Mouse (Mus musculus) left cerebral cortex, adult 6 months (tissue): ENCODE results near the gene Olfr765. TPM values are rescaled to one million over a fixed set of nuclear protein-coding genes. Genes with fewer than 3 reads are reported as not detected.

Source experiments
- long read RNA-seq, 2 experiments: library from polyadenylated mRNA; unstranded; transcript quantifications; one replicate each; pipeline ENCODE4 v2.0.0; 2019 to 2020
- polyA plus RNA-seq: library from polyadenylated mRNA; unstranded; fragments of <200 nt; fragmentation: Nextera tagmentation; gene quantifications from 2 replicates; pipeline ENCODE4 v1.2.3, GENCODE M21; 2021

Gene Olfr765
- polyA plus RNA-seq, result not detected in 2 replicates
- long read RNA-seq, experiment 1, result 0 reads
- long read RNA-seq, experiment 2, result 0 reads

DNA sequence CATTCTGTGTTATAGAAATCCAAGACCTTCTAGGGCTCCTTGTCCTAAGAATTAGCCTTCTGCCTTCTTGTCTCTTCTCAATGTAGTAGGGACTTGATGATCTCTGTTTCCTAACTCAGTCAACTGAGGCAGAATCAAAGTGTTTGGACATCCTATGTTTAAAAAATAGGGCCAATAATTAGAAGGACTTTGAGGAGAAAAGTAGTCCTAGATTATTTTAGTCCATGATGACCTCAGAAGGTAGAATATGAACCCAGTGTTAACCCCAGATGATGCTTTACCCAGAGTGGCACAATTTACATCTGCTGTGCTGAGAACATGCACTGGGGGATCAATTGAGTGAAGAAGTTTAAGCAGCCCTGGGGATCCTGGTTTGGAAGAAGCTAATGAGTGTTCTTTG is at the start of gene Olfr765:
Gene Olfr765, minus strand, starts transcription at position 101 of the 400 bp plus-strand sequence.

DNA sequence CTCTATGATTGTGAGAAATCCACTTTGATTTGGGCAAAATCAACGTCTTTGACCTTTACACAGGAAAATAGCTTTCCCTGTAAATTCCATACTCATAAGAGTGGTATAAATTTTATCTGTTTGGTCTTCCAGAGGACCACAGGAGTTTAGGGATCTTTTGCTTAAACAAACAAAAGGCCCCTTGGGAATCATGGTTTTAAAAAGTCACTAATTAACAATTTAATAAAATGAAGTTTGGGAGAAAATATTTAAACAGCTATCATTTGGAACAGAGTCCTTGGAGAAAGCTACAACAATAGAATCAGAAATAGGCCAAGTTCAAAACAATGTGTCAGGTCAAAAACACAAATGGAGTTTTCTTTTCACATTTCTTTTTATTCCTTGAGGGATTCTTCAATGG is 49.5 kb upstream of the Olfr765 start, which contains the start of gene Olfr768:
Gene Olfr768, minus strand, starts transcription at position 101 of the 400 bp plus-strand sequence.

DNA sequence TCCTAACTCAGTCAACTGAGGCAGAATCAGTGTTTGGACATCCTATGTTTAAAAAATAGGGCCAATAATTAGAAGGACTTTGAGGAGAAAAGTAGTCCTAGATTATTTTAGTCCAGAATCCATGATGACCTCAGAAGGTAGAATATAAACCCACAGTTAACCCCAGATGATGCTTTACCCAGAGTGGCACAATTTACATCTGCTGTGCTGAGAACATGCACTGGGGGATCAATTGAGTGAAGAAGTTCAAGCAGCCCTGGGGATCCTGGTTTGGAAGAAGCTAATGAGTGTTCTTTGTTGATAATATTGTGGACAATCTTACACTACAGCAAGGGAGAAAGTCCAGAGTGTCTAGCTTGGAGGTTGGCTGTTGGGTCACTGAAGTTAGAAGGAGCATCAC is 33.0 kb upstream of the Olfr765 start, which contains the start of gene Olfr767:
Gene Olfr767, minus strand, starts transcription at position 101 of the 400 bp plus-strand sequence.

DNA sequence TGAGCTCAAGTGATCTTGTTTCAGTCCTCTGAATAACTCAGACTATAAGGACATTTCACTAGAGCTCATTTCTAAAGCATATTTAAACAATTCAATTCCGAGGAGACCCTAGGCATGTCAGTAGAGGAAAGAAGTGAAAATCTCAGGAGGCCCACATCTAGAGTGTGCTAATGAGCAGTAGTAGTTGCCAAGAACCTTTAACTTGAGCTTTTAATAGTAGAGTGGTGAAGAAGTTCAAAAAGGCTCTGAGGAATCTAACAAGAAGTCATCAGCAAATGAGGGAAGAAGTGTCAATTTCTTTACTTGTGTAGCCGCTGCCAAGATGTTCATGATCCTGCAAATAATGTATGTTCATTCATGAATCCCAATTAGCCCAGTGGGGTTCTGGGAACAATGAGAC is 19.1 kb upstream of the Olfr765 start, which contains the start of gene Olfr766-ps1:
Gene Olfr766-ps1, minus strand, starts transcription at position 101 of the 400 bp plus-strand sequence.

DNA sequence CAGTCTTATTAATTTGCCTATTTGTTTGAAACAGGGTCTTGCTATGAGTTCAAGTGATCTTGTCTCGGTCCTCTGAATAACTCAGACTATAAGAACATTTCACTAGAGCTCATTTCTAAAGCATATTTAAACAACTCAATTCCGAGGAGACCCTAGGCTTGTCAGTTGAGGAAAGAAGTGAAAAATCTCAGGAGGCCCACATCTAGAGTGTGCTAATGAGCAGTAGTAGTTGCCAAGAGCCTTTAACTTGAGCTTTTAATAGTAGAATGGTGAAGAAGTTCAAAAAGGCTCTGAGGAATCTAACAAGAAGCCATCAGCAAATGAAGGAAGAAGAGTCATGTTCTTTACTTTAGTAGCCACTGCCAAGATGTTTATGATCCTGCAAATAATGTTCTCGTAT is 10.0 kb downstream of the Olfr765 start, which contains the start of gene Olfr764-ps1:
Gene Olfr764-ps1, minus strand, starts transcription at position 101 of the 400 bp plus-strand sequence.

DNA sequence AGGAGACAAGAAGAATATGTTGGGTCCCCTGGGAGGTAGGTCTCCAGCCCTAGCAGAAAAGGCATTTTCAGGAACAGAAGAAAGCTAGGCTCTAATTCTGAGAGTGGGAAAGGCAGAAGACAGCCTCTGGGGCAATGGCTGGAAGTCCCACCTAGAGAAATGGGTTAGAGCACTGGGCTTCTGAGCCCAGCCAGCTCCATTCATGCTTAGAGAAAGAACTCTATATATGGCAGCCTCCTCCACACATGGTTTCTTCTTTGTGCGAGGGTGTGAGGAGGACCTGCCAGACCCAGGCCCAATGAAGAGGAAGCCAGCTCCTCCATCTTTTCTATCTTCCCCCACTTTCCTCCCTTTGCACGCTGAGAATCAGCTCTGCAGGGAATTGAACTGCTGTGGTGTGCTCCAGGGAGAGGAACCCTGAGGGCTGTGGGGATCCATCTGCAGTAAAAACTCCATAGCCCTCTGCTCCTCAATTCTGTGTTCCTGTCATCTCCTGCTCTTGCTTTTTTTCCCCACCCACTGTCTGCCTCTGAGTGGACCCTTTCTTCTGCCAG is 39.4 kb downstream of the Olfr765 start, which contains the start of gene Olfr763:
Gene Olfr763, plus strand, starts transcription at position 504 of the 554 bp plus-strand sequence.

Other genes with a start within 250 kb of the Olfr765 start
- 16.9 and 25.3 TPM in 2 replicates for gene Dnajc14, start 245.9 kb downstream of the Olfr765 start, polyA plus RNA-seq
- 3.4 and 3.7 TPM in 2 replicates for gene Tmem198b, start 245.6 kb downstream of the Olfr765 start, polyA plus RNA-seq
- 113 and 124 TPM in 2 replicates for gene Sarnp, start 232.7 kb downstream of the Olfr765 start, polyA plus RNA-seq
- gene Ormdl2, start 228.4 kb downstream of the Olfr765 start, polyA plus RNA-seq, result 21.7 and 22.4 TPM in 2 replicates
- 2.9 and 4.7 TPM in 2 replicates for gene Gdf11, start 158.3 kb downstream of the Olfr765 start, polyA plus RNA-seq
- gene Cd63, start 149.0 kb downstream of the Olfr765 start, polyA plus RNA-seq, result 156 and 164 TPM in 2 replicates
- 7.4 and 8.4 TPM in 2 replicates for gene Rdh5, start 127.1 kb downstream of the Olfr765 start, polyA plus RNA-seq
- 336 and 357 TPM in 2 replicates for gene Bloc1s1, start 126.0 kb downstream of the Olfr765 start, polyA plus RNA-seq
- 2.2 and 2.5 TPM in 2 replicates for gene Itga7, start 116.2 kb downstream of the Olfr765 start, polyA plus RNA-seq
- not detected in 2 replicates for gene Mettl7b, start 89.0 kb downstream of the Olfr765 start, polyA plus RNA-seq
- not detected in 2 replicates for gene Olfr9, start 60.6 kb downstream of the Olfr765 start, polyA plus RNA-seq
- gene Olfr763, start 39.2 kb downstream of the Olfr765 start, polyA plus RNA-seq, result not detected in 2 replicates
- gene Olfr764-ps1, start 10.1 kb downstream of the Olfr765 start, polyA plus RNA-seq, result not detected in 2 replicates
- not detected in 2 replicates for gene Olfr766-ps1, start 19.0 kb upstream of the Olfr765 start, polyA plus RNA-seq
- gene Olfr767, start 32.9 kb upstream of the Olfr765 start, polyA plus RNA-seq, result not detected in 2 replicates
- not detected in 2 replicates for gene Olfr768, start 49.4 kb upstream of the Olfr765 start, polyA plus RNA-seq
- gene Olfr769, start 67.9 kb upstream of the Olfr765 start, polyA plus RNA-seq, result not detected in 2 replicates
- not detected in 2 replicates for gene Olfr770, start 89.0 kb upstream of the Olfr765 start, polyA plus RNA-seq
- not detected in 2 replicates for gene Olfr771, start 114.8 kb upstream of the Olfr765 start, polyA plus RNA-seq
- not detected in 2 replicates for gene Olfr772, start 127.9 kb upstream of the Olfr765 start, polyA plus RNA-seq
- not detected in 2 replicates for gene Olfr773, start 137.4 kb upstream of the Olfr765 start, polyA plus RNA-seq
- not detected in 2 replicates for gene Olfr774, start 186.2 kb upstream of the Olfr765 start, polyA plus RNA-seq
- gene Olfr775, start 198.4 kb upstream of the Olfr765 start, polyA plus RNA-seq, result not detected in 2 replicates
- gene Olfr776, start 209.1 kb upstream of the Olfr765 start, polyA plus RNA-seq, result not detected in 2 replicates
- gene Olfr777, start 221.5 kb upstream of the Olfr765 start, polyA plus RNA-seq, result not detected in 2 replicates